ENCODE assay signal across 14 mouse cellular contexts in genomic region chr7:141439811-141440210, GRCm38 (mm10). TPM values are rescaled to one million over a fixed set of nuclear protein-coding genes. Genes with fewer than 3 reads are reported as not detected.
"Had no signal": no experiment of that assay in that cellular context is flagged by ENCODE, and none has a peak within 500 bp of the region (broad histone marks: within the 10 kb centered on the region; RNA-seq: fewer than 3 reads in every experiment).

No protein-coding gene starts in this region.

- DNase-seq: kidney, postnatal 10 days; kidney, postnatal 4 days; left cerebral cortex, postnatal 4 days; lung, adult 18-20 months; midbrain, embryonic 14.5 days; right cerebral cortex, postnatal 14 days; thymus, adult 2 months had no signal

- H3K27ac ChIP-seq: limb, embryonic 13.5 days; liver, embryonic 14.5 days; neural tube, embryonic 12.5 days; stomach, embryonic 15.5 days had no signal

- H3K9ac ChIP-seq: limb, embryonic 13.5 days; liver, embryonic 14.5 days; stomach, embryonic 15.5 days had no signal

- H3K27me3 ChIP-seq: limb, embryonic 13.5 days; neural tube, embryonic 12.5 days; stomach, embryonic 15.5 days had no signal

- H3K4me3 ChIP-seq: limb, embryonic 13.5 days; neural tube, embryonic 12.5 days; stomach, embryonic 15.5 days had no signal

- H3K4me2 ChIP-seq: limb, embryonic 13.5 days; neural tube, embryonic 12.5 days; stomach, embryonic 15.5 days had no signal

- H3K9me3 ChIP-seq: limb, embryonic 13.5 days; neural tube, embryonic 12.5 days; stomach, embryonic 15.5 days had no signal

RNA-seq across cellular contexts. Expression of gene Cend1, which starts 10.5 kb away (rescaled TPM):
- total RNA-seq: liver, adult 2 months; monocyte, adult 5-6 weeks; neutrophil, adult 5-6 weeks had no signal
- polyA plus RNA-seq: liver, embryonic 14.5 days had no signal
